Mouse (Mus musculus) forebrain, embryonic 14.5 days (tissue): ENCODE measurements at regions not wholly inside any gene's neighbourhood (a gene's known extent, or its start where the extent isn't known, plus 50 kb on each side); places are given as distances from the start of the nearest gene placed in this dataset.
A peak's percentile ranks its signal among the peaks of the same experiment; 100 is the strongest.

ENCODE experiments used
- ATAC-seq: fragments of 200-750 bp; cut with Nextera tagmentation; 2 replicates; pipeline ENCODE4 v1.8.0; 2017; ENCODE audit warnings: mild to moderate bottlenecking, moderate library complexity
- DNase-seq: peaks from one replicate; pipeline ENCODE4 v3.0.0-alpha.2; 2015; ENCODE audit warnings: low spot score
- H3K27ac ChIP-seq: fragments of 300-500 bp; sonication (generic); 2 replicates; pipeline ENCODE4 v1.5.1; 2014; ENCODE audit warnings: low read depth, mild to moderate bottlenecking, control low read depth, low read length, moderate library complexity
- H3K27me3 ChIP-seq: fragments of 300-500 bp; sonication (generic); replicated peaks from 2 replicates; pipeline ENCODE4 v1.6.1; 2014; ENCODE audit warnings: low read length, control low read depth, mixed read lengths; ENCODE audit not compliant: control insufficient read depth, insufficient read depth
- H3K36me3 ChIP-seq: fragments of 300-500 bp; sonication (generic); 2 replicates; pipeline ENCODE4 v1.6.1; 2014; ENCODE audit warnings: low read length, control low read depth; ENCODE audit not compliant: control insufficient read depth, insufficient read depth
- H3K4me1 ChIP-seq: fragments of 300-500 bp; sonication (generic); 2 replicates; pipeline ENCODE4 v1.6.1; 2014; ENCODE audit warnings: antibody characterized with exemption, low read length, control low read depth; ENCODE audit not compliant: control insufficient read depth, insufficient read depth
- H3K4me2 ChIP-seq: fragments of 300-500 bp; sonication (generic); 2 replicates; pipeline ENCODE4 v1.6.1; 2014; ENCODE audit warnings: mild to moderate bottlenecking, control low read depth, low read length
- H3K4me3 ChIP-seq: fragments of 300-500 bp; sonication (generic); 2 replicates; pipeline ENCODE4 v1.5.1; 2014; ENCODE audit warnings: low read depth, low read length, control low read depth
- H3K9ac ChIP-seq: fragments of 300-500 bp; sonication (generic); 2 replicates; pipeline ENCODE4 v1.6.1; 2014; ENCODE audit warnings: mild to moderate bottlenecking, low read length, control low read depth, moderate library complexity
- H3K9me3 ChIP-seq: fragments of 300-500 bp; sonication (generic); replicated peaks from 2 replicates; pipeline ENCODE4 v1.6.1; 2016; ENCODE audit warnings: low read length, control low read depth, mixed read lengths; ENCODE audit not compliant: control insufficient read depth
- WGBS: fragments of 180-500 bp; shearing (Covaris S2); extraction: QIAGEN DNeasy Blood & Tissue Kit; methylation state at CpG from one replicate; pipeline ENCODE4 v1.1.7; 2014; 5-methylcytosine and 5-hydroxymethylcytosine counted together

GRCm38 (mm10) chr7:70525372-70525771, 158.8 kb upstream of the Nr2f2 start:
- H3K9ac ChIP-seq = no peak overlapping the region
- 86% methylated on average over 2 of the region's 2 CpGs for WGBS

GRCm38 (mm10) chr7:70524744-70525143, 158.2 kb upstream of the Nr2f2 start:
- DNase-seq = no peak
- no peak for ATAC-seq
- Histone ChIP-seq H3K9me3 (no peaks in the 10 kb centered on the region), H3K4me2 (no peak overlapping the region), H3K9ac (no peak overlapping the region), H3K27ac (no peak overlapping the region), H3K4me1 (no peaks in the 10 kb centered on the region), H3K4me3 (no peak overlapping the region), H3K36me3 (no peaks in the 10 kb centered on the region), H3K27me3 (no peaks in the 10 kb centered on the region)
- 94% methylated on average over 9 of the region's 9 CpGs for WGBS

More at GRCm38 (mm10) chr7:70525372-70525771, 158.8 kb upstream of the Nr2f2 start:
- Histone ChIP-seq H3K27me3 (no peaks in the 10 kb centered on the region), H3K9me3 (no peaks in the 10 kb centered on the region), H3K36me3 (no peaks in the 10 kb centered on the region), H3K4me2 (no peak overlapping the region), H3K4me1 (no peaks in the 10 kb centered on the region), H3K4me3 (no peak overlapping the region), H3K27ac (no peak overlapping the region)
- no peak for ATAC-seq
- no peak for DNase-seq

- Histone ChIP-seq H3K4me1 (no peaks in the 10 kb centered on the region), H3K9ac (no peak overlapping the region), H3K4me2 (no peak overlapping the region), H3K27ac (no peak overlapping the region), H3K36me3 (no peaks in the 10 kb centered on the region), H3K9me3 (no peaks in the 10 kb centered on the region), H3K27me3 (no peaks in the 10 kb centered on the region), H3K4me3 (no peak overlapping the region)
- WGBS = 98% methylated on average over 4 of the region's 4 CpGs
- ATAC-seq = no peak
- DNase-seq = no peak
Observed at GRCm38 (mm10) chr7:70524251-70524650, 157.7 kb upstream of the Nr2f2 start.

- Histone ChIP-seq H3K4me1 (no peaks in the 10 kb centered on the region), H3K27ac (no peak overlapping the region), H3K4me2 (no peak overlapping the region), H3K36me3 (no peaks in the 10 kb centered on the region), H3K9ac (no peak overlapping the region), H3K27me3 (no peaks in the 10 kb centered on the region), H3K9me3 (no peaks in the 10 kb centered on the region), H3K4me3 (no peak overlapping the region)
- DNase-seq (no peak), ATAC-seq (no peak)
- WGBS = 63% methylated on average over 3 of the region's 3 CpGs
Observed at GRCm38 (mm10) chr7:70516741-70517140, 150.2 kb upstream of the Nr2f2 start.

GRCm38 (mm10) chr7:70515341-70515851, 148.9 kb upstream of the Nr2f2 start:
- H3K27me3 ChIP-seq = no peaks in the 10 kb centered on the region
- H3K9ac ChIP-seq = no peak overlapping the region
- WGBS = 18% methylated on average over 8 of the region's 8 CpGs
- H3K4me3 ChIP-seq = no peak overlapping the region
- no peak overlapping the region for H3K4me2 ChIP-seq
- no peaks in the 10 kb centered on the region for H3K9me3 ChIP-seq
- 0 out of 2 replicates have a peak, but pooled peaks have one; percentile 29 for ATAC-seq
- no peaks in the 10 kb centered on the region for H3K4me1 ChIP-seq
- no peaks in the 10 kb centered on the region for H3K36me3 ChIP-seq
- DNase-seq = no peak
- H3K27ac ChIP-seq = no peak overlapping the region

- H3K4me2 ChIP-seq = no peak overlapping the region
- no peak overlapping the region for H3K9ac ChIP-seq
- H3K4me1 ChIP-seq = no peaks in the 10 kb centered on the region
- no peak overlapping the region for H3K27ac ChIP-seq
- H3K9me3 ChIP-seq = no peaks in the 10 kb centered on the region
- WGBS = 9% methylated on average over 6 of the region's 6 CpGs
- ATAC-seq (no peak), DNase-seq (peak; percentile 11)
- H3K27me3 ChIP-seq = no peaks in the 10 kb centered on the region
- H3K36me3 ChIP-seq = no peaks in the 10 kb centered on the region
- H3K4me3 ChIP-seq = no peak overlapping the region
Observed at GRCm38 (mm10) chr7:70514666-70515065, 148.1 kb upstream of the Nr2f2 start.

- Histone ChIP-seq H3K27me3 (no peaks in the 10 kb centered on the region), H3K4me3 (no peak overlapping the region), H3K36me3 (no peaks in the 10 kb centered on the region), H3K27ac (no peak overlapping the region), H3K4me2 (no peak overlapping the region), H3K4me1 (no peaks in the 10 kb centered on the region), H3K9me3 (no peaks in the 10 kb centered on the region), H3K9ac (no peak overlapping the region)
- no peak for DNase-seq
- ATAC-seq = no peak
- 88% methylated on average over 6 of the region's 6 CpGs for WGBS
Observed at GRCm38 (mm10) chr7:70512354-70512753, 145.8 kb upstream of the Nr2f2 start.

GRCm38 (mm10) chr7:70505671-70506181, 139.2 kb upstream of the Nr2f2 start:
- Histone ChIP-seq H3K9me3 (no peaks in the 10 kb centered on the region), H3K4me2 (no peak overlapping the region), H3K4me1 (no peaks in the 10 kb centered on the region), H3K36me3 (no peaks in the 10 kb centered on the region), H3K9ac (no peak overlapping the region), H3K27ac (no peak overlapping the region), H3K4me3 (no peak overlapping the region), H3K27me3 (no peaks in the 10 kb centered on the region)
- whole genome bisulfite sequencing = 42% methylated on average over 7 of the region's 7 CpGs
- no peak for DNase-seq
- ATAC-seq = no peak

GRCm38 (mm10) chr7:70501821-70502220, 135.3 kb upstream of the Nr2f2 start:
- Histone ChIP-seq H3K27ac (no peak overlapping the region), H3K4me2 (no peak overlapping the region), H3K4me1 (no peaks in the 10 kb centered on the region), H3K27me3 (no peaks in the 10 kb centered on the region), H3K9ac (no peak overlapping the region), H3K36me3 (no peaks in the 10 kb centered on the region), H3K4me3 (no peak overlapping the region), H3K9me3 (no peaks in the 10 kb centered on the region)
- no peak for DNase-seq
- no peak for ATAC-seq
- 92% methylated on average over 4 of the region's 4 CpGs for WGBS
